In the genomic region with DNA sequence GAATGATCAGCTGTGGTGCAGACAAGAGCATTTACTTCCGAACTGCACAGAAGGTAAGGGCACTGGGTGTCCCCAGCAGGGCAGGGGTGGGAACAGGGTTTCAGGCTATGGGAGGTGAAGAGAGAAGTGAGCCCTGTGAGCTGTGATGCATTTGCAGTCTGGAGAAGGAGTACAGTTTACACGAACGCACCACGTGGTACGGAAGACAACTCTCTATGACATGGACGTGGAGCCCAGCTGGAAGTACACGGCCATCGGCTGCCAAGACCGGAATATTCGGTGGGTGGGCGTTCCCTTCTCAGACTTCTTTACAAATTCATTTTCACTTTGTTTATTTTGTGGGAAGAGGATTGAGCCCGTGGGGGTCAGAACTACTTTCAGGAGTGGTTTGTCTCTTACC, we compare ENCODE assay signal across 13 mouse cellular contexts.
"Had no signal": no experiment of that assay in that cellular context is flagged by ENCODE, and none has a peak within 500 bp of the region (broad histone marks: within the 10 kb centered on the region; RNA-seq: fewer than 3 reads in every experiment).

No protein-coding gene starts in this region.

- DNase-seq: kidney, adult 18-20 months; left cerebral cortex, postnatal 4 days; lung, adult 18-20 months; right cerebral cortex, adult 18-20 months; right cerebral cortex, postnatal 25 days had no signal

- H3K4me3 ChIP-seq: layer of hippocampus, adult 2 months; limb, embryonic 13.5 days; midbrain, embryonic 13.5 days; myocyte; neural tube, embryonic 15.5 days had no signal

- H3K27me3 ChIP-seq: limb, embryonic 13.5 days; midbrain, embryonic 13.5 days; neural tube, embryonic 15.5 days had no signal

- H3K27ac ChIP-seq: layer of hippocampus, adult 2 months; limb, embryonic 13.5 days; liver, embryonic 14.5 days; midbrain, embryonic 13.5 days; neural tube, embryonic 15.5 days had no signal

- H3K4me2 ChIP-seq: limb, embryonic 13.5 days; midbrain, embryonic 13.5 days; neural tube, embryonic 15.5 days had no signal

- H3K9me3 ChIP-seq: limb, embryonic 13.5 days; midbrain, embryonic 13.5 days; neural tube, embryonic 15.5 days had no signal

- ATAC-seq: hindbrain, embryonic 16.5 days; inflammation-experienced regulatory T-cells, adult 6 months; midbrain, embryonic 13.5 days had no signal

- H3K4me1 ChIP-seq: limb, embryonic 13.5 days; midbrain, embryonic 13.5 days; neural tube, embryonic 15.5 days had no signal

- H3K9ac ChIP-seq: limb, embryonic 13.5 days; liver, embryonic 14.5 days; midbrain, embryonic 13.5 days; neural tube, embryonic 15.5 days had no signal
